In genomic region chr14:73631511-73631910, GRCm38 (mm10) we compare ENCODE assay signal across 17 mouse cellular contexts. TPM values are rescaled to one million over a fixed set of nuclear protein-coding genes. Genes with fewer than 3 reads are reported as not detected.
A peak's percentile ranks its signal among the peaks of the same experiment; 100 is the strongest.
DNase-seq lines count a peak whose midpoint lies in the region; ATAC-seq lines count a peak whose summit lies in the region.
"Had no signal": no experiment of that assay in that cellular context is flagged by ENCODE, and none has a peak within 500 bp of the region (broad histone marks: within the 10 kb centered on the region; RNA-seq: fewer than 3 reads in every experiment).

No protein-coding gene starts in this region.

- H3K27ac ChIP-seq in kidney, embryonic 14.5 days (ENCODE audit: low read depth, low read length), result no peak overlapping the region
- H3K27ac ChIP-seq: embryonic facial prominence, embryonic 10.5 days; forebrain, embryonic 10.5 days; hindbrain, embryonic 14.5 days; limb, embryonic 13.5 days had no signal

- intact Hi-C loops in heart, postnatal 14 days (cut with DNase I), result no loop called here

- peak; percentile 74 for DNase-seq in adrenal gland, postnatal 10 days
- no peak for DNase-seq in adrenal gland, postnatal 25 days
- DNase-seq in kidney, adult 8-10 months, result peak; percentile 69 to 79
- peak; percentile 43 to 77 for DNase-seq in heart, postnatal 14 days
- peak; percentile 70 for DNase-seq in yolk sac, embryonic 10.5 days (ENCODE audit: low spot score)
- no peak for DNase-seq in ovary, adult 18-20 months (ENCODE audit: low spot score)
- DNase-seq: cerebellum, adult 9-11 months; right cerebral cortex, postnatal 4 days had no signal

- ATAC-seq in kidney, embryonic 14.5 days (ENCODE audit: low FRiP score, low TSS enrichment), result no peak
- no peak for ATAC-seq in granulocyte monocyte progenitor cell, adult 5-6 weeks (replicated peaks; ENCODE audit: poor library complexity, severe bottlenecking)

- H3K27me3 ChIP-seq in kidney, embryonic 14.5 days (ENCODE audit: control insufficient read depth, insufficient read depth, low read length), result no peaks in the 10 kb centered on the region
- H3K27me3 ChIP-seq: limb, embryonic 13.5 days had no signal

- no peak overlapping the region for H3K4me3 ChIP-seq in kidney, embryonic 14.5 days (ENCODE audit: low read length)
- H3K4me3 ChIP-seq: embryonic facial prominence, embryonic 10.5 days; forebrain, embryonic 10.5 days; limb, embryonic 13.5 days had no signal

- 90% methylated on average over 4 of the region's 4 CpGs for WGBS in kidney, embryonic 14.5 days

- H3K36me3 ChIP-seq in kidney, embryonic 14.5 days (ENCODE audit: control insufficient read depth, insufficient read depth, low read length), result no peaks in the 10 kb centered on the region
- H3K36me3 ChIP-seq: embryonic facial prominence, embryonic 10.5 days; forebrain, embryonic 10.5 days; limb, embryonic 13.5 days had no signal

- no peak overlapping the region for H3K9ac ChIP-seq in kidney, embryonic 14.5 days (ENCODE audit: low read depth, low read length)
- H3K9ac ChIP-seq: hindbrain, embryonic 14.5 days; limb, embryonic 13.5 days had no signal

- no peaks in the 10 kb centered on the region for H3K4me1 ChIP-seq in kidney, embryonic 14.5 days (ENCODE audit: control insufficient read depth, insufficient read depth, low read length)
- H3K4me1 ChIP-seq: embryonic facial prominence, embryonic 10.5 days; forebrain, embryonic 10.5 days; limb, embryonic 13.5 days had no signal

- H3K9me3 ChIP-seq in kidney, embryonic 14.5 days (ENCODE audit: control insufficient read depth, low read length), result no peaks in the 10 kb centered on the region
- H3K9me3 ChIP-seq: embryonic facial prominence, embryonic 10.5 days; forebrain, embryonic 10.5 days; limb, embryonic 13.5 days had no signal

- H3K4me2 ChIP-seq in kidney, embryonic 14.5 days (replicated peaks; ENCODE audit: low read depth, low read length), result no peak overlapping the region
- H3K4me2 ChIP-seq: hindbrain, embryonic 14.5 days; limb, embryonic 13.5 days had no signal

RNA-seq across cellular contexts. Expression of gene Gm21750, which starts 29.5 kb away (rescaled TPM):
- not detected for total RNA-seq in adrenal gland, postnatal 10 days (2021)
- not detected in 2 replicates for total RNA-seq in adrenal gland, postnatal 25 days (2021)
- not detected in 2 replicates for polyA plus RNA-seq in kidney, embryonic 14.5 days (2014; fragmentation: Nextera tagmentation; extraction: Ambion mirVana)
- total RNA-seq in heart, postnatal 14 days (2021), result not detected
- not detected in 2 replicates for total RNA-seq in granulocyte monocyte progenitor cell, adult 5-6 weeks (2014; fragmentation: Nextera tagmentation)
- not detected in 2 replicates for total RNA-seq in granulocyte monocyte progenitor cell, adult 5-6 weeks (2017)
- polyA plus RNA-seq: embryonic facial prominence, embryonic 10.5 days; forebrain, embryonic 10.5 days; hindbrain, embryonic 14.5 days; large intestine, adult 2 months; limb, embryonic 13.5 days; lung, embryonic 16.5 days; stomach, embryonic 14.5 days had no signal

Comparison
In these comparisons a context has a peak if more than half of its experiments do, and no peak if none do; other contexts are left out.
1. DNase-seq: peak in adrenal gland, postnatal 10 days (single experiment), kidney, adult 8-10 months (2 of 2), heart, postnatal 14 days (2 of 2) and yolk sac, embryonic 10.5 days (single experiment); none in adrenal gland, postnatal 25 days (single experiment) and ovary, adult 18-20 months (single experiment).